Mouse (Mus musculus) liver, embryonic 12.5 days (tissue): ENCODE results near the gene Cpa1. TPM values are rescaled to one million over a fixed set of nuclear protein-coding genes. Genes with fewer than 3 reads are reported as not detected.

Source experiments
- polyA plus RNA-seq: library from polyadenylated mRNA; unstranded; fragments of >200 nt; fragmentation: Nextera tagmentation; extraction: Ambion mirVana; gene quantifications from 2 replicates; pipeline ENCODE4 v1.2.1, GENCODE M21; 2016

The Cpa1 gene
- polyA plus RNA-seq, 1 experiment from 2014 or later = 0.54 TPM

Other genes starting within 250 kb of the Cpa1 start
- 40.8 and 41.9 TPM in 2 replicates for gene Zc3hc1, start 248.2 kb upstream of the Cpa1 start, polyA plus RNA-seq
- 18.8 and 20.1 TPM in 2 replicates for gene Klhdc10, start 237.3 kb upstream of the Cpa1 start, polyA plus RNA-seq
- gene Tmem209, start 129.4 kb upstream of the Cpa1 start, polyA plus RNA-seq = 29.2 and 30.9 TPM in 2 replicates
- 0.14 and 0.23 TPM in 2 replicates for gene Ssmem1, start 129.4 kb upstream of the Cpa1 start, polyA plus RNA-seq
- 0.77 and 1.2 TPM in 2 replicates for gene Cpa2, start 97.6 kb upstream of the Cpa1 start, polyA plus RNA-seq
- gene Cpa4, start 70.8 kb upstream of the Cpa1 start, polyA plus RNA-seq = 0.12 and 0.35 TPM in 2 replicates
- gene Cpa5, start 28.2 kb upstream of the Cpa1 start, polyA plus RNA-seq = 0.11 TPM in 1 of 2 replicates, not detected in the other
- 5.6 and 6.1 TPM in 2 replicates for gene Cep41, start 54.5 kb downstream of the Cpa1 start, polyA plus RNA-seq
- gene Mest, start 84.3 kb downstream of the Cpa1 start, polyA plus RNA-seq = 372 and 384 TPM in 2 replicates